Mouse (Mus musculus) spleen, postnatal 14 days (tissue): ENCODE results near the gene Ccdc113.

Experiments used
- DNase-seq, 2 experiments: peaks; one replicate each; pipeline ENCODE4 v3.0.0; 2021 to 2022; ENCODE audit warnings: low spot score in 2 of 2

The Ccdc113 gene

DNA sequence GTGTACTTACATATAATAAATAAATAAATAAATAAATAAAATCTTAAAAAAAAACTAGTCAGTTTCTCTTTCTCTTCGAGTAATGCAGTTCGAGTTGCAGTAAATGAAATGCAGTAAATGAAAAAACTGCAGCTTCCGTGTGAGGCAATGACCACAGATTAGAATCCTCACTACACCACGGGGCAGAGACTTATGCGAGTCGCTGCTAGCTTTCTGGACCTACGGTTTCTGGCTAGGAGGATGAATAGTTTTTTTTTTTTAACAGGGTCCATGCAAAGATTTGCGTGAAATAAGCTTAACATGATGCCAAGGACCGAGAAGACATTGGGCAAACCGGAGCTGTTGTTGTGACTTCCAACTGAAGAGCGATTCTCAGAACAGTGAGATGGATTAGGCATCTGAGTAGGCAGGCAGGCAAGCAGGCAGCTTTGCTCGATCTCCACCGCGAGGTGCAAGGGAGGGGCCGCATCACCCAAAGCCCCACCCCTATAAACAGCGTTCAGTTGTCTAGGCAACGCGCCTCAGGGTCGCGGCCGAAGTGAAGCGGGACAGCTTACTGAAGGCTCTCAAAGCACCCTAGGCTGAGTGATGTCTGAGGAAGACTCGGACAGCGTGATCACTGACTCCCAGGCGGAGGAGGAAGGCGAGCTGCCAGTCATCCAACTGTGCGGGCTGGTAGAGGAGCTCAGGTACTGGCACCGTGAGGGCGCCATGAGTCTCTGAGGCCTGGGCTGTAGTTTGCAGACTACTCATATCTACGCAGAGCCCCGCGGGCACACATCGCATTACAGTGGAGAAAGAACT, at the start of gene Ccdc113:
Ccdc113 (plus strand) TSS at position 502 of the 804 bp plus-strand sequence.
- DNase-seq: peak in 1 of 2 experiments; percentile 14

- no peak for DNase-seq
These were observed 45.8 kb upstream of the Ccdc113 start for GRCm38 (mm10) chr8:95487800-95488697.

- DNase-seq: peak; percentile 77 to 89
These were observed 45.1 kb upstream of the Ccdc113 start for GRCm38 (mm10) chr8:95488698-95489332.

- DNase-seq: no peak
These were observed 43.9 kb upstream of the Ccdc113 start, which contains the start of gene Csnk2a2 for GRCm38 (mm10) chr8:95490006-95490405. TSS of gene Csnk2a2 (minus strand) at chr8:95490039.

DNA sequence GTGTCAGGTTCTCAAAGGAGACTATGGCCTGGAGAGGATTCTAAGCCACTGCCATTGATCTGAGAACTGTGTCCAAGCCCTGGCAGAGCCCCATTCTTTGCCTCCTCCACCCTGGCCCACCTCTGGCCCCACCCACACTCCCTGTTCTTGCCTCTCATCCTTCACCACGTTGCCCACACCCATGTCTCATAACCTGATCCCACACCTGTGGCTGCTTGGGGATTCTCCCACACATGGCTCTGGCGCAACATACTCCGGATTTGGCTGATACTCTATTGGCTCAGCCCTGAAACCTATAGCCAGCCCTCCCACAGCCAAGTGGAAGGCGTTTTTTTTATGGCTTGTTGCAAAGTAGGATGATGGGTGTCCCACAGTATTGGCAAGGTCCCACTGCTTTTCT, 41.8 kb upstream of the Ccdc113 start:
- no peak for DNase-seq

- no peak for DNase-seq
These were observed 38.4 kb upstream of the Ccdc113 start for GRCm38 (mm10) chr8:95495444-95495843.

- no peak for DNase-seq
These were observed 37.5 kb upstream of the Ccdc113 start for GRCm38 (mm10) chr8:95496420-95496819.

GRCm38 (mm10) chr8:95497821-95498220, 36.1 kb upstream of the Ccdc113 start:
- no peak for DNase-seq

GRCm38 (mm10) chr8:95499266-95500064, 34.4 kb upstream of the Ccdc113 start:
- no peak for DNase-seq

- no peak for DNase-seq
These were observed 33.4 kb upstream of the Ccdc113 start for GRCm38 (mm10) chr8:95500436-95500835.

DNA sequence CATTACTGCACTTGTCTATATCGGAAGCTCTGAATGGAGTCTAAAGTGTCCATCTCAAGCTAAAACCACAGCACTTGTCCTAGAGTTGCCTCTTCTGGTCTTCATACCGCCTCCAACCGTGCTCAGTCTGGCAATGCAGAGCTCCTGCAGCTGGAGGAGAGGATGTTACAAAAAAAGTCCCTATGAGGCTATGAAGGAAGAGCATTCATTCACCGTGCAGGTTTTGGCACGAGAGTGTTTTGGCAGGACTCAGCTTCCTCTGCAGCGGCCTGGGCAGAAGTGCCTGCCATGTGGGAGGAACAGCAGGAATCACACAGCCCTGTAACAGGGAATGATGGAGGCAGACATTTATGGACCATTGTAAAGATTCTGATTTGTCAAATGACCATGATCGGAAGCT, 31.5 kb upstream of the Ccdc113 start:
- DNase-seq: no peak

- DNase-seq: no peak
These were observed 29.1 kb upstream of the Ccdc113 start for GRCm38 (mm10) chr8:95504835-95505234.

- no peak for DNase-seq
These were observed 28.3 kb upstream of the Ccdc113 start for GRCm38 (mm10) chr8:95505606-95506005.

DNA sequence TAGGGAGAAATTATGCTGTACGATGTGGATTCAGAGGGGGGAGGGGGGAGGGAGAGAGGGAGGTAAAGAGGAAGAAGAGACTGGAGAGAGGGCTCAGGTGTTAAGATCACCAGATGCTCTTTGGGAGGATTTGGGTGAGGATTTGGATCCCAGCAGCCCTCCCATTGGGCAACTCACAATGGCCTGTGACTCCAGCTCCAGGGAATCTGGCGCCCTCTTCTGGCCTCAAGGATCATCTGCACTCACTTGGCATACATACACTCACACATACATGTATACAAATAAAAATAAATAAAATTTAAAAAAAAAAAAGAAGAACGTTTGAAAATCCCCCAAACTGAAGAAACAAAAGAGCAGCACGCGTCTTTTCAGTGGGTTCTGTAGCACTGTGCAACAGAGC, 27.6 kb upstream of the Ccdc113 start:
- no peak for DNase-seq

DNA sequence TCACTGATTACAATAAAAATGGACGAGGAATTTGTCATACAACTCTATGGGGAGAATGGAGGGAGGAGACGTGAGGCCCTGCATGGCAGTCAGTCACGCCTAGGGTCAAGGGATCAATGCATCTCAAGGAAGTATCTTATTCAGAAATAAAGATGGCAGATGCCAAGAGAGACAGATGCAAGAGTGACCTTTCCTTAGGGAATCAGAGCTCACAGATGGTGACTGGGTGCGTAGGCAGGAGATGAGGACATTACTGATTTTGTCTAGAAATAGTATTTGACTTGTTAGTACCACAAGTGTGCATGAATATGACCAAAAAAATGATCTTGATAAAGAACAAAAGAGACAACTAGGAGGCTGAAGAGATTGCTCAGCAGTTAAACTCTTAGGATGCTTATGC, 21.6 kb upstream of the Ccdc113 start:
- DNase-seq: no peak

DNA sequence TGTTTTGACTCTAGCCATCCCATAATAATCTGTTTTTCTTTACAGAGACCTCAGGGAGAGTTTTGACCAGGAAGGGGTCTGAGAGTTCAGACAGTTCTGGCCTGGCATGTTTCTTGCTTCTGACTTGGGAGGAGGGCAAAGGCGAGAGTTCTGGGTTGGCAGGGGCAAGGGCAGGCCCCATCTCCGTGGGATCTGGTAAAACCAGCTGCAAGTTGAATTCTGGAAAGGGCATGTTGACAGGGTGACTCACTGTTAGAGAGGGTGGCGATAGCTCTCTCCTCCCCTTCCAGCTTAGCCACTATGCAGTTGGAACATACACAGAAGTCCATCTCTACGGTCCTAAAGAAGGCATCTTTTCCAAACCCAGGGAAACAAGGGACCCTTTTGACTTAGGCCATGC, 20.7 kb upstream of the Ccdc113 start:
- no peak for DNase-seq

- no peak for DNase-seq
These were observed 17.0 kb upstream of the Ccdc113 start for GRCm38 (mm10) chr8:95516928-95517327.

DNA sequence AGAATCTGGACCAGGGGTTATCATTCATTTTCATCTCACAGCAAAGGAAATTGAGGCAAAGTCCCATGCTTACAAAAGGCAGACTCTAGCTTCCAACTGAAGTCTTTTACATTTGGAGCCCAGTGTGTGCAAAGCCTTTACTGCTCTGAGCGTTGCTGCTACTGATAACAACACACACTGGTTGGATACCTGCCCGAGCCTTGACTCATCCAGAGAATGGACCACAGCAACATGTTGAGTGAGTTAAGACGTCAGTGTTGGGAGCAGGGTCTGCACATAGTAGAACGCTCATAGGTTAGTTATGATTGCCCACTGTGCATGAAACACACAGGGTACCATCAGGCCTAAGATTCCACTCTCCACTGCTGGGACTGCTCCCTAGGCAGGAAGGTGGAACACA, 9.9 kb upstream of the Ccdc113 start:
- no peak for DNase-seq

DNA sequence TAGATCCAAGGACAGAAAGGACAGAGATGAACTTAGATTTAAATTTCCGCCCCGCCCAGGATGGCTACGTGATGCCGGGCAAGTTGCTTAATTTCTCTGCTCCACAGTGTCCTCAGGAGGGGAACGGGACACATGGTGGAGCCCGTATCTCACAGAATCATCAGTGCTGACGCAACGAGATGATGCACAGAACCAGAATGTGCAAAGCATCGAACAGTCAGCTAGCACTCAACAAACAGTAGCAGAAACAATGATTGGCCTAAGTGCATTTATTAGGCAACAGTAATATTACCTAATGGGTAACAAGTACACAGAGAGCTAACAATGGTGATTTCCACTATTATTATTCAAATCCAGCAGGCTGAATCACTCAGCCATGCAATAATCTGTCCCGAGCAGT, 5.7 kb upstream of the Ccdc113 start:
- DNase-seq: no peak

GRCm38 (mm10) chr8:95528750-95529310, 5.1 kb upstream of the Ccdc113 start:
- no peak for DNase-seq

- no peak for DNase-seq
These were observed 1.7 kb upstream of the Ccdc113 start for GRCm38 (mm10) chr8:95532206-95532605.
